Mouse (Mus musculus): Measurements from ENCODE around the gene Klf11.
"Not testable (repeated sequence)": the region's sequence is repeated elsewhere in the genome, so short reads cannot be mapped to it uniquely, and the experiment has no call there.

The Klf11 gene

DNA sequence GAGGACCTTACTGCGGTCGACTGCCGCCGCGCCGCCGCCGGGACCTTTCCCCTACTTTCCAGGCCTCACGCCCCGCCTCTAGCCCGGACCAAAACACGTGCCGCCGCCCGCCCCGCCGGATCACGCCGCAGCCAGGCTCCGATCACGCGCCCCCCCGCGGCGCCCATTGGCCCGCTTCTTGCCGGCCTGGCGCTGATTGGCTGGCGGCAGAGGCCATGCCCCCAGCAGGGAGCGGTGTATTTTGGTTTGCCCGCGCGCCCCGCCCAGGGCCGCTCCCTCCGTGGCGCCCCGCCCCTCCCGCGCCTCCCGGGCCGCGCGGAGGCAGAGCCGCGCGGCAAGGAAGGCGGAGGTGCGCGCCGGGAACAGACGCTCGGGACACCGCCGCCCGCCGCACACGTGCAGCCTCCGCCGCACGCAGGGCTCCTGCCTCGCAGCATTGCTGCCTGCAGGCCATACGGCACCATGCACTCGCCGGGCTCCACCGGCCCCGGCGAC is at the start of gene Klf11:
Gene Klf11, plus strand, starts transcription at position 212 of the 495 bp plus-strand sequence.
- DNase-seq (ENCODE audit: low spot score in 2 of 2): peak; percentile 94 to 95

DNA sequence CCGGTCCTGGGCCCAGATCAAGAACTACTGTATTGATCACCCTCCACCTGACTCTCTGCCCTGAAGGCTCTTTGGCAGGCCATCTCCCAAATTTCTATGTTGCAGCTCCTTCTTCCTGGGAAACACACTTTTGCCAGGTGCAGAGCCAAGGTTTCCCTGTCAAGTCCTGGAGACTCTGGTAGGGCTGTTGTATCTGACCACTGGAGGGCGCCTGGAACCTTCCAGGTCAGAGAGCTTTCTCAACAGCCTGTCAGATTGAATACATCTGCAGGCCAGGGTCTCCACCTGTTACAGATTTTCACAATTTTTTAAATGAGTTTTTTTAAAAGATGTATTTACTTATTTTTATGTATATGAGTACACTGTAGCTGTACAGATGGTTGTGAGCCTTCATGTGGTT is 47.8 kb upstream of the Klf11 start:
- DNase-seq (ENCODE audit: low spot score in 2 of 2): peak; percentile 73

DNA sequence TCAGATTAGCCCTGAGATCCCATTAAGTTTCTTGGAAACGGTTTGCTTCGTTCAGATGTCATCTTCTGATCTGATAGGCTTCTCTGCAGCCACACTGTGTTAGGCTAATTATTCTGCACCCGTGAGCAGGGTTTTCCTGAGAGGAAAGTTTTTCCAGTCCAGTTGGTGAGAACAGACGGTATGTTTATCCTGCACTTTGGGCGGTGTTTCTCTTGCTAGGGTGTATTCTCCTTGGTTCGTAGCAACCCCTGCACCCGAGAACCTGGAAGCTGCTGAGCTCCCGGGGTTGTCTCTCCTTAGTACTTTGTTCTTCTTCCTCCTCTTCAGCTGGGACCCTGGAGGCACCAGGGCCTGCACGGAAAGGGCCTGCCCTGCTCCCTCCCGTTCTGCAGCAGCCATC is 44.9 kb upstream of the Klf11 start:
- DNase-seq (ENCODE audit: low spot score in 2 of 2): no peak

DNA sequence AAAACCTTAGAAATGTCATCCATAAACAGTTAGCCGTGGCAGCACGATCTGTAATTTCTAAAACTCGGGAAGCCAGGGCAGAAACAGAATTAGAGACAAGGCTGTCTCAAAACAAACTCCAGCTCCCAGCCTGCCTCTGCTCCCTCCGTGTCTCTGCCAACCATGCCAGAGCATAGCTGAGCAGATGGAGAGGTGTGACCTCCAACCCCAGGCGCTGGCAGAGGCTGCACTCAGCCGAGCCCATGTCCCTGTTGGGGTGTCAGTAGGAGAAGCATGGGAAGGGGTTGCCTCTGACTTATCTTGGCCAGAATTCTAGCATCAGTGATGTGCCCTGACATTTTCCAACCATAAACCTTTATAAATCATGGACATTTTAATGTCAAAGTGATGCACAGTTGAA is 38.5 kb upstream of the Klf11 start:
- no peak for DNase-seq (ENCODE audit: low spot score in 2 of 2)

DNA sequence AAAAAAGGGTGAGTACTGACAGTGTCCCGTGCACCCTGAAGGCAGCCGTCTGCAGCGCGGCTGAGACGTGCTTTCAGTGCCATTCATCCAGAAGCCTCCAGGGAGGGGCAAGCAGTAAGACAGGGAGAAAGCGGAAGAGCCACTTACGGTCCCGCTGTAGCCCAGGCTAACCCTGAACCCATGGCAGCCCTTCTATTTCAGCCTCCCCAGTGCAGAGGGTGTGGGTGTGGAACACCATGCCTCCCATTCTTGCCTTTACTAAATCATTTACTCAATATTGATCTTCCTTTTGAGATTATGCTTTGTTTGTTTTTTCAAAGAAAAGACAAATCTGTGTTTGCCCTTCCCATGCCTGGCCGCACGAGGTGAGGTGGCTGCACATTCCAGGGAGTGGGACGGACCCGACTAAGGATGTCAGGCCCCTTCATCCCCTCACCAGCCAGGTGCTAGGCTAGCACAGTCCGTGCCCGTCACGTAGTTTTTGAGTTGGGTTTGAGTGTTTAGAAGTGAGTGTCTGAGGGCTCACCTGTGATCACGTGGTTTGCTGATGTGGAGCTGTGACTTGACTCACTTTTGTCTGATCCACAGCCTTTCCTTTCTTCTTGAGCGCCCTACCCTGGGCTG is 36.5 kb upstream of the Klf11 start:
- DNase-seq (ENCODE audit: low spot score in 2 of 2): no peak

DNA sequence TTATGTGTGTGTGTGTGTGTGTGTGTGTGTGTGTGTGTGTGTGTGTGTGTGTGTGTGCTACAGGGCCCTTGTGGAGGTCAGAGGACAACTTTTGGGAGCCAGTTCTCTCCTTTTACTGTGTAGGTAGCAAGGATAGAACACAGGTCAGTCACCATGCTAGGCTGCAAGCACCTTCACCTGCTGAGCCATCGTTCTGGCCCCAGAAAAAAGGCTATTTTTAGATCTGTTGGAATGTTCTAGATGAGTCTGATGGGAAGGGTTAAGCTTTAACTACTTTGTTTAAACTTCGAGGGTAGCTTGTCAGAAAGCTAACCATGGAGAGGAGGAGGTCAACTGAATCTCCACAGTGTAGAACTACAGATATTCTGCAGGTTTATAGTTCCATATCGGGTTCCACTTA is 35.9 kb upstream of the Klf11 start:
- DNase-seq (ENCODE audit: low spot score in 2 of 2): no peak

DNA sequence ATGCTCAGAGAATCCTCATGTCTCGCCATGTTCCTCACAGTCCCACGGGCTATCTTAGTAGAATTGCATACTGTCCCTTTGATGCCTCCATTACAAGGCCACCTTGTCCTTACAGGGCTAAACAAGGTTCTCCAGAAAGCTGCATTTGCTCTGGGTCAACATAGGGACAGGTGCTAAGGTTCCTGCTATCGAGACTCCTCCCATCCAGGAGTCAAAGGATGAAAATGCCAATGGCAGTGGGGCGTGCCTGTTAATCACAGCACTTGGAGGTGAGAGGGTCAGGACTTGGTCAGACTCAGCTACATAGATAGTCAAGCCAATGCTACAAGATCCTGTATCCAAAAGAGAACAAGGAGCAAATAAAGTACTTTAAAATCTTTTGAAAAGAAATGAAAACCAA is 31.6 kb upstream of the Klf11 start:
- DNase-seq (ENCODE audit: low spot score in 2 of 2): no peak

DNA sequence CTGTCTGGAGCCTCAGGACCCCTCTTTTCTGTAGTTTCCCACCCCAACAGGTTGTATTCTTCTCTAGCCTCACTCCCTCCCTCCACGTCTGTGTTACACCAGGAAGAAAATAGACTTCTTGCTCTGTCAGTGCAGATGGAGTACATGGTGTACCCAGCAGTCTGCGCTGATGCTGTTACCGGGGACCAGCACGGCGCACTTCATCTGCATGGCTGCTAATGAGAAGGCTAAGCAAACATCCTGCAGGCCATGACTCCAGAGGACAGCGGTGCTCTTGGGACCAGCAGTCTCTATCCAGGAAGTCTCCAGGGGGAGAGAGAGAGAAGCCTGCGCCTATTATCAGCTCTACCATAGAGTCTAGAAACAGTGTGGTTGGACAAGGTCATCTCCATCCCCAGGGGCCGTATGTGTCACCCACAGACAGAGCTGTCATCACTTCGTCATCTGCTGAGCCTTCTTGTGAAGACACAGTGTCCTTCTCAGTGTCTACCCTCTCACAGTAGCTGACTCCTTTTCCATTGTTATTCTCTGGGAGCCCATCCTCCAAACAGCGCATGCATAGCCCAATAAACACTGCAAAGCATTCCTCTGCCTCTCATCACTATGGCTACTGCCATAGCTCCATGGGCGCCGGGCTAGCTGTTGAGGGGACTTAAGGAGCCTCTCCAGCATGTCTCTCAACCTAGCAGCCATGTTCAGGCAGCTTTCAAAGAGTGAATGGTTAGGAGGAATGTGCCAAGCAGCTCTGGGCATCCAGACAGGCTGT is 27.4 kb upstream of the Klf11 start:
- DNase-seq (ENCODE audit: low spot score in 2 of 2): no peak

DNA sequence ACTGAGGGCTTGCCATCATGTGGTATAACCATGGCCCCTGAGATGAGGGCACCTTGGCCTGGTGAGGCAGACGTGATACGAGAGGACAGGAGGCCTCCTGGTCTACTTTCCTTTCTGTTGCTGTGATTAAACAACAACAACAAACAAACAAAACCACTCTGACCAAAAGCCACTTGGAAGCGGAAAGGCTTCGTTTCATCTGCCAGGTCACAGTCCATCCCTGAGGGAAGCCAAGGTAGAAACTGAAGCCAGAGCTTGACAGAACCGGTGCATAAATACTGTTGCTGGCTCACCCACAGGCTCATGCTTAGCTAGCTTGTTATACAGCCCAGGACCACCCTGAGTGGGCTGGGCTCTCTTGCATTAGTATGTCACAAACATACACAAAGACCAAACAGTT is 24.7 kb upstream of the Klf11 start:
- DNase-seq (ENCODE audit: low spot score in 2 of 2): no peak

DNA sequence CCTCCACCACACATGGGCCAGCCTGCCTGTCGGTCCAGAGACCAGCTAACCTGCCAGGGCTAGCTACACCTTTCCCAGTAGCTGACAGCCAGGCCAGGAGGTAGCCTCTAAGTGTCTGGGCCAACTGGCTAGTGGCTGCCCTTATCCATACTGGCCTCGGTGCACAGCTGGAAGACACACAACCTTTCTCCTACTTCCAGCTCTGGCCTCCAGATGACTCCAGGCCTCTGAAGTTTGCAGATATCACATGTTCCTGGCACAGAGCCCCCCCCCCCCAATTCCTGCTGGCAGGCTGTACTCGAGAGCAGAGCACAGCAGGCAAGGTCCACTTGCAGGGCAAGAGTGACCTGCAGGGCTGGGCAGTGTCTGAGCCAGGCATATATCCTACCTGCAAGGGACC is 23.9 kb upstream of the Klf11 start:
- no peak for DNase-seq (ENCODE audit: low spot score in 2 of 2)

DNA sequence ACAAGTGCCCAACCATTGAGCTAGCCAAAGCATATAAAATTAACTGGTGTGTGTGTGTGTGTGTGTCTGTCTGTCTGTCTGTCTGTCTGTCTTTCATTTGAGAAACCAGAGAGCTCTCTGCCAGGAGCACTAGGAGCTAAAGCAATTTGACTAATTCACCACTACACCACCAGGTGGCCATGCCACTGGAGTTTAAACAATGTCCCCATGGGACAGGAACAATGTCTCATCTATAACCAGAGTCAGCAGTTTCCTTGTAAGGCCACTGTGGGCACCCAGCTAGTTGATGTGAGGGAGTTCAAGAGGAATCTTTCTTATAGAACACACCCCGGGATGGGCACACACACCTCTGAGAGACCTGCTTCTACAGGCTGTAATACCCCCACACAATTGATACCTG is 20.9 kb upstream of the Klf11 start:
- peak in 1 of 2 experiments; percentile 21 for DNase-seq (ENCODE audit: low spot score in 2 of 2)

DNA sequence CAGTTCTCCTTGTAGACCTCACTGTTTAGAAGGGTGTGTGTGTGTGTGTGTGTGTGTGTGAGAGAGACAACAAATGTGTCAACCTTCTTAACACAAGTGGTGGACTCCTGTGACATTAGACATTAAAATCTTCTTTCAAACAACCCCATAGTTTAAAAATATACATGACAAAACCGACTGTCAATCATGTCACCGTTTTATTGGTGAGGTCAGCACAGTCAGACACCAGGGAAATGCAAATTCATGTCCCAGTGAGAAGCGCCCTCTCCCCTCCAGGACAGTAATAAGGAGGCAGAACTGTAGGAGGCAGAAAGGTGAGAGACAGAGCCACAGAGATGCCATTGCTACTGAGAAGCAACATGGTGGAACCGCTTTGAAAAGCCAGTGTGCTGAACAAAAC is 18.7 kb upstream of the Klf11 start:
- no peak for DNase-seq (ENCODE audit: low spot score in 2 of 2)

DNA sequence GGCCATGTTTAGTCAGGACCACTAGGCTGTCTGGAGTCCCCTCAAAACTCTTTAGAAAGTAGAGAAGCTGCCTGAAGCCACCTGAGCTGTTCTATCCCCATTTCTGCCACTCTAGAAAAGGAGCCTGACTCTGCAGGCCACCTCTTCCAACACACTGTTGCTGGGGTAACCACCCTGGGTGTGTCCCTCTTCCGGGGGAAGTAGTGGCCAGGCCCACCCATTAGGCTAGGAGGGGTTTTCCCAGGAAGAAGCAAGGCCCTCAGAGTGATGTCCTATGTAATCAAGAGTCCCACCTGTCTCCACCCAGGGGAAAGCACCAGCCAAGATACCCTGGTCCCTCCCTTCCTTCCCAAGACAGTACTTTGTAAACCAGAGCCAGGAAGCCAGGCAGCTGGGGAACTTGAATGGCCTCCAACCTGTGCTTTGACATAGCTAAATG is 17.3 kb upstream of the Klf11 start:
- DNase-seq (ENCODE audit: low spot score in 2 of 2): no peak

DNA sequence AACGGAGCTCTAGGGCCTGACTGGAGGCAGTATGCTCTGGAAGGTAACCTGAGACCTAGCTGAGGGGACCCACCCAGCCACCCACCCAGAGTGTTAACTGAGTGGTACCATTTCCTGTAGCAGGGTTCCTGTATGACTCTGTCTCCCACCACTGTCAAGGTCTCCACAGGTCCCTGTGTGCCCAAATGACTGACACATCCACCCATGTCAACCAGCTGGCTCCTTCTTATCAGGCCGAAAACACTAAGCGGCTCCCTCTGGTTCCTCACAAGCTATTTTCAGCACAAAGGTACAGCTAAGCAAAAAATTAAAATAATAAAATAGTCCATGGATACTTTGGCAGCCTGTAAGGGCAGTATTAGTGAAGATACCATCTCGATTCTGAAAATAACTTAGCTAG is 16.9 kb upstream of the Klf11 start:
- DNase-seq (ENCODE audit: low spot score in 2 of 2): no peak

DNA sequence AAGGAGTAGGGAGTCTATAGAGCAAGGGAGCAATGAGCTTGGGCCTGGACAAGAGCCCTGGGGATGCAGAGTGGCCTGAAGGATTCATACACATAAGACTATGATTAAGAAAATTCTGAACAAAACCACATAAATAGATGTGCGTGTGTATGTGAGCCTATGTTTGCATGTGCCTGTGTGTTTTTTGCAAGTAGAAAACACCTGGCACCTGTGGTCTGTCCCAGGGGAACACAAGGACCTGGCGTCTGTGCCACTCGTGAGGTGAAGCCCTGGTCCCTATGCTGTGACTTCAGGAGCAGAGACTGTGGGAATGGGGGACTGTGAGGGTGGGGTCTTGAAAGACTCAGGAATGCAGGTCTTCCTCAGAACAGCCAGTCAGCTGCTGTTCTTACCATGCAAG is 16.4 kb upstream of the Klf11 start:
- no peak for DNase-seq (ENCODE audit: low spot score in 2 of 2)

DNA sequence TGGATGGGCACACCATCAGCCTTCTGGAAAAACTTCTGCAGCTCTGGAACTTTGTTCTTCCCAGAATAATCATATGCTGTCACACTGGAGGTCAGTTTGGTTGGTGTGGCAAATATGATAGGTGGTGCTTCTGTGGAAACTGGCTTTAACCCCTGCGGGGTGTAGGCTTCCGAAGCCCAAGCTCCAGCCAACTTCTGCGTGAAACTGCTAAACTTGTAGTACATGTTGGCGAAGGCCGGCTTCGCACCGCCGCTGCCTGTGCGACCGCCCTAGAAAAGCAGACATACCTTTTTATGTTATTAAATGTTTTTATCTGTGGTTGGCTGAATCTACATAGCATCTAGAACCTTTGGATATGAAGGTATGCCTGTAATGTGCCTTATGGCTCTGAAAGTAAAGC is 12.3 kb upstream of the Klf11 start:
- DNase-seq (ENCODE audit: low spot score in 2 of 2): not testable (repeated sequence)

DNA sequence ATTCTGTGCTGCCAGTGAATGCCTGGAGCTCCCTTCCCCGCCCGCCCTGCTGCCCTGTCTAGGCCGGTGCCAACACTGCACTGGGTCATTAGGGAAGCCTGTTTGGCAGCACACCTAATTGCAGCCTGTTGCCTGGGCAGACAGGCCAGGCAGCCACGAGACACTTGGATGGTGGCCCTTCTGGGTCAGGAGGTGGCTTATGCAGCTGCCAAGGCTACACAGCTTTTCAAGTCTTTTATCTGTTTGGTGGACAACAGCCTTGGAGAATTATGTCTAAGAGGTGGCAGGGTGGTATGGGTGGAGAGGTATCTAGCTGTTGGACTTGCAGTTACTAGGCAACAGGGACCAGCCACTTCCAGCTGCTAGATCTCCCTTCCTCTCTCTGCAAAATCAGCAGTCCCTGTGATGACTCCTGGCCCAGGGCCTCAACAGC is 8.7 kb upstream of the Klf11 start:
- peak; percentile 47 to 64 for DNase-seq (ENCODE audit: low spot score in 2 of 2)

DNA sequence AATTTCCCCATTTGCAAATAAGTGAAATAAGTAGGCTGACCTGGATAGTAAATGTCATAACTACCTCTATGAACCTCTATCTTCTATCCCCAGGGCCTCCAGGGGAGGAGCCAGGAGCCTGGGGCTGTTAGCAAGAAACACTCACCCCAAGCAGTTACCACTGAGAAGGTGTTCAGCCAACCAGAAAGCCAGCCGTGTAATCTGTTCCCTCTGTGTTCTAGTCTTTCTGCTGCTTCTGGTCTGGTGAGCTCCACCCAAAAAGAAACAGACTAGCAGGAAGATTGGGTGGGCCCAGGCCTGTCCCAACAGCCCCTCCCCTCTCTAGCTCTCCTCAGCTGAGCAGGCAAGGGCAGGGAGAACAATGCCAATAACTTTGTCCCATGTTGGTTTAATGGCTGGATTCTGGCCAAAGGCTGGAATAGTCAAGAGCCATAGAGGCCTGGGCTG is 6.9 kb upstream of the Klf11 start:
- DNase-seq (ENCODE audit: low spot score in 2 of 2): no peak

DNA sequence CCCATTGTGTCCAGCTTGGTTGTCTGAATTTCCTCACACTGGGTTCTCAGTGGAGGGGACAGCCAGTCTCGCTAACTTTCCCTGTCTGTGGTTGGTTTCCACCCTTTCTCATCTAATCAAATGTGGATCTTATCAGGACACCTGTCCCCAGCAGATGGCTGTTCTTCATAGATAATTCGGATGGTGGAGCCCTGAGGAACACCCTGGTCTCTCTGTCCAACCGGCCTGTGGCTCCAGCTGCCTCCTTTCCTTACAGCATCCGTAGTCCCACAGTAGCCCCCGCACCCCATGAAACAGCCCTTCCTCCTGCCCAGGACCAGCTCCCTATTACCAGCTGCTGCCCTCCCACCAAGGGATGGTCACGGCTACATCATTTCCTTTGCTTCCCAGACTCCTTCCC is 5.2 kb upstream of the Klf11 start:
- DNase-seq (ENCODE audit: low spot score in 2 of 2): no peak

DNA sequence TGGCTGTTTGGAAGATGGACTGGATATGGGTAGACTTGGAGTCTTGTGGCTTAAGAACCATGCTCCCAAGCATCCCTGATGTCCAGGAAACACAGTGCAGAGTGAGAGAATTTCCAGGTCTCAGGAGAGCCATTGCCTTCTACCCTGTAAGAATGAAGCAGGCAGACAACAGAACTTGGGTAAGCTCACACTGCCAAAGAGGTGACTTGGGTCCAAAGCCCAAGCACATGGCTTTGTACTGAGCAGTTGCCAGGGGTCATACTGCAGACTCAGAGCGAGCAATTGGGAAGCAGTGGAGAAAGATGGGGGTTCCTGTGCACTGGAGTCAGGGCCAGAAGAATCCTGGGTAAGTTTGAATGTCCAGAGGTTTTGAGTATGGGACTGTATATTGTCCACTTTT is 3.0 kb upstream of the Klf11 start:
- no peak for DNase-seq (ENCODE audit: low spot score in 2 of 2)

DNA sequence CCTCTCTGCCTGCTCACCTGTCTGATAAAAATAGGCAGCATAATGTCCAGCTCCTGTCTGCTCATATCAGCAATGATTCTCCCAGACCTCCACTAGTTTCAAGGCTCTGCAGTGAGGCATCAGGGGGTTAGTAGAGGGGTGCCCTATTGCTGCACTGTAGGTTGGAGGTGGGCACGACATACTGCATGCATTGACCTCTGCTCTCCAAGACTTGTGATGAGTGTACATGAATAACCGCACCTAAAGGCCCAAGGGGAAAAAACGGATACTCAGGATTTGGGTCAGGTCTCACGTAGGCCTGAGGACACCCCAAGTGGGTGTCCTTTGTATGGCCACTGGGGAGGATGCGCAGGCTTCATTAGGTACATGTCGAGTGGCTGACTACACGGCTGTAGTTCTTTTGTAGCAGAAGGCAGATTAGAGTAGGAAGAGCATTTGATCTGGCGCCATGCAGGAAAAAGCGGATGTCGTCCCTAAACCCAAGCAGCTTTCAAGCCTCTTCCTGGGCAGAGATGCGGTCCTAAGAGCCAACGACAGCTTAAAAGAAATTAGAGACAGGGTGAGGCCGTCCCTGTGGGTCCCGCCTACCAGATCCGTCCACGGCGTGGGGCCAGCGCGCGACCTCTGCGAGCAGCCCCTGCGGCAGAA is 535 bp upstream of the Klf11 start:
- DNase-seq (ENCODE audit: low spot score in 2 of 2): no peak

DNA sequence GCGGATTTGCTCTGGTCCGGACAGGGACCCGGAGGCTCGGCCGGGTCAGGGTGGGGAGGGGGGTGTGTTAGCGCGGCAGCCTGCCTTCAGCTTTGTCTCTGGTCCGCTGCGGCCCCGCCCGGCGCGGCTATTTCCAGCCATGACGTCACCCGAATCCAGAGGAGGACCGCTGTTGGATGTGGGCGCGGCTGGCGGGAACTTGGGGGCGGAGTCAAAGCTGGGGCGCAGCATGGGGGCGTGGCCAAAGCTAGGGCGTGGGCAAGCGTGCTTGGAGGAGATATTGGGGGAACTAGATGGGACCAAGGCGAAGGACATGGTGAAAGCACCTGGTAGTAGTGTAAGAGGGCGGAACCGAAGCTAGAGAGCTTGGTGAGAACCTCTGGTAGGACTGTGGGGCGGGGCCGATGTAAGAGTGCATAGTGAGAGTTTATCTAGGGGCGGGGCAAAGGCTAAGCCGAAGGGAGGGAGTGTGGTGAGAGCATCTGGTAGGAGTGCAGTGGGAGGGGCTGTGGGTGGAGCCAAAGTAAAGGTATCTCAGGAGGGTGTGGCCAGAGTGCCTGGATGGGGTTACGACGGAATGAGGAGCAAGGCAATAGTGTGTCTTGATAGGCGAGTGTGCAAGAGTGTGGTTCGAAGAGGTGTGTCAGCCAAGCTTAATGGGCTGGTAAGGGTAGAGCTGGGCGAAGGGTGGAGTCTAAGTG is 718 bp downstream of the Klf11 start:
- peak; percentile 89 to 94 for DNase-seq (ENCODE audit: low spot score in 2 of 2)

Measured in right cerebral cortex, adult 2 months (tissue).